Mouse (Mus musculus) embryonic fibroblast, embryonic 13.5 days (primary cell): ENCODE data around the gene Lasp1.

Source experiments
- CTCF ChIP-seq: IDR thresholded peaks from 2 replicates; pipeline ENCODE4 v1.5.1; 2011; ENCODE audit warnings: mild to moderate bottlenecking, control low read depth, low read length, moderate library complexity, borderline replicate concordance; ENCODE audit not compliant: insufficient read depth
- POLR2A ChIP-seq: IDR thresholded peaks from 2 replicates; pipeline ENCODE4 v1.6.1; 2011; ENCODE audit warnings: low read depth, mild to moderate bottlenecking, control low read depth, low read length, moderate library complexity

GRCm38 (mm10) chr11:97813746-97814515 is 15.1 kb downstream of the Lasp1 start:
- TF ChIP-seq CTCF, result no peak
- TF ChIP-seq POLR2A, result no peak
